Mouse (Mus musculus): Measurements from ENCODE around the gene Igsf3. TPM values are rescaled to one million over a fixed set of nuclear protein-coding genes. Genes with fewer than 3 reads are reported as not detected.

The Igsf3 gene
- polyA plus RNA-seq, 1 experiment from 2014 or later: 19.3 TPM

- Histone ChIP-seq H3K36me3 (ENCODE audit: control insufficient read depth, insufficient read depth, low read length) (no peaks in the 10 kb centered on the region), H3K27me3 (ENCODE audit: control insufficient read depth, insufficient read depth, low read length) (no peaks in the 10 kb centered on the region), H3K4me2 (ENCODE audit: low read depth, low read length, severe bottlenecking) (no peak overlapping the region), H3K27ac (ENCODE audit: low read depth, low read length) (no peak overlapping the region), H3K9ac (ENCODE audit: low read length) (no peak overlapping the region), H3K4me3 (ENCODE audit: low read depth, low read length) (no peak overlapping the region), H3K9me3 (ENCODE audit: control insufficient read depth, low read length) (no peaks in the 10 kb centered on the region), H3K4me1 (replicated peaks; ENCODE audit: control insufficient read depth, insufficient read depth, low read length) (peaks cover 3% of the 10 kb centered on the region)
- DNase-seq (ENCODE audit: low spot score) (no peak), ATAC-seq (replicated peaks; ENCODE audit: low FRiP score) (peak; percentile 65)
- 32% methylated on average over 6 of the region's 6 CpGs for WGBS
Observed at GRCm38 (mm10) chr3:101365081-101365612, 11.7 kb upstream of the Igsf3 start.

GRCm38 (mm10) chr3:101365911-101366310 is 11.0 kb upstream of the Igsf3 start:
- Histone ChIP-seq H3K27me3 (ENCODE audit: control insufficient read depth, insufficient read depth, low read length) (no peaks in the 10 kb centered on the region), H3K9ac (ENCODE audit: low read length) (no peak overlapping the region), H3K36me3 (ENCODE audit: control insufficient read depth, insufficient read depth, low read length) (no peaks in the 10 kb centered on the region), H3K27ac (ENCODE audit: low read depth, low read length) (no peak overlapping the region), H3K4me3 (ENCODE audit: low read depth, low read length) (no peak overlapping the region), H3K4me2 (ENCODE audit: low read depth, low read length, severe bottlenecking) (no peak overlapping the region), H3K9me3 (ENCODE audit: control insufficient read depth, low read length) (no peaks in the 10 kb centered on the region), H3K4me1 (replicated peaks; ENCODE audit: control insufficient read depth, insufficient read depth, low read length) (peaks cover 3% of the 10 kb centered on the region)
- no peak for ATAC-seq (replicated peaks; ENCODE audit: low FRiP score)
- no peak for DNase-seq (ENCODE audit: low spot score)
- 43% methylated on average over 9 of the region's 9 CpGs for WGBS

GRCm38 (mm10) chr3:101367372-101367771 is 9.5 kb upstream of the Igsf3 start:
- H3K4me1 ChIP-seq (replicated peaks; ENCODE audit: control insufficient read depth, insufficient read depth, low read length): peaks cover 3% of the 10 kb centered on the region
- H3K27ac ChIP-seq (ENCODE audit: low read depth, low read length): no peak overlapping the region
- 80% methylated on average over 11 of the region's 11 CpGs for WGBS
- H3K4me3 ChIP-seq (ENCODE audit: low read depth, low read length): no peak overlapping the region
- H3K9me3 ChIP-seq (ENCODE audit: control insufficient read depth, low read length): no peaks in the 10 kb centered on the region
- H3K27me3 ChIP-seq (ENCODE audit: control insufficient read depth, insufficient read depth, low read length): no peaks in the 10 kb centered on the region
- ATAC-seq (replicated peaks; ENCODE audit: low FRiP score) (no peak), DNase-seq (ENCODE audit: low spot score) (no peak)
- no peaks in the 10 kb centered on the region for H3K36me3 ChIP-seq (ENCODE audit: control insufficient read depth, insufficient read depth, low read length)
- H3K4me2 ChIP-seq (ENCODE audit: low read depth, low read length, severe bottlenecking): no peak overlapping the region
- no peak overlapping the region for H3K9ac ChIP-seq (ENCODE audit: low read length)

- ATAC-seq (replicated peaks; ENCODE audit: low FRiP score) (no peak), DNase-seq (ENCODE audit: low spot score) (no peak)
- Histone ChIP-seq H3K4me3 (ENCODE audit: low read depth, low read length) (no peak overlapping the region), H3K36me3 (ENCODE audit: control insufficient read depth, insufficient read depth, low read length) (no peaks in the 10 kb centered on the region), H3K9me3 (ENCODE audit: control insufficient read depth, low read length) (no peaks in the 10 kb centered on the region), H3K9ac (ENCODE audit: low read length) (no peak overlapping the region), H3K4me1 (replicated peaks; ENCODE audit: control insufficient read depth, insufficient read depth, low read length) (peaks cover 3% of the 10 kb centered on the region), H3K27ac (ENCODE audit: low read depth, low read length) (no peak overlapping the region), H3K4me2 (ENCODE audit: low read depth, low read length, severe bottlenecking) (no peak overlapping the region), H3K27me3 (ENCODE audit: control insufficient read depth, insufficient read depth, low read length) (no peaks in the 10 kb centered on the region)
- 65% methylated on average over 10 of the region's 10 CpGs for WGBS
Observed at GRCm38 (mm10) chr3:101369301-101369881, 7.5 kb upstream of the Igsf3 start.

GRCm38 (mm10) chr3:101372345-101372980 is 4.4 kb upstream of the Igsf3 start:
- Histone ChIP-seq H3K9me3 (ENCODE audit: control insufficient read depth, low read length) (no peaks in the 10 kb centered on the region), H3K36me3 (ENCODE audit: control insufficient read depth, insufficient read depth, low read length) (no peaks in the 10 kb centered on the region), H3K9ac (ENCODE audit: low read length) (no peak overlapping the region), H3K27ac (ENCODE audit: low read depth, low read length) (no peak overlapping the region), H3K4me2 (ENCODE audit: low read depth, low read length, severe bottlenecking) (no peak overlapping the region), H3K27me3 (ENCODE audit: control insufficient read depth, insufficient read depth, low read length) (no peaks in the 10 kb centered on the region), H3K4me1 (replicated peaks; ENCODE audit: control insufficient read depth, insufficient read depth, low read length) (peaks cover under 1% of the 10 kb centered on the region; the same call in 1 of the 2 replicates), H3K4me3 (ENCODE audit: low read depth, low read length) (no peak overlapping the region)
- ATAC-seq (replicated peaks; ENCODE audit: low FRiP score): no peak
- 38% methylated on average over 13 of the region's 13 CpGs for WGBS
- DNase-seq (ENCODE audit: low spot score): peak; percentile 74

GRCm38 (mm10) chr3:101377256-101378024 is 557 bp downstream of the Igsf3 start:
- Histone ChIP-seq H3K4me1 (replicated peaks; ENCODE audit: control insufficient read depth, insufficient read depth, low read length) (peaks cover 23% of the 10 kb centered on the region), H3K4me3 (ENCODE audit: low read depth, low read length) (peak overlapping the region; percentile 78), H3K9ac (ENCODE audit: low read length) (peak overlapping the region; percentile 73), H3K4me2 (ENCODE audit: low read depth, low read length, severe bottlenecking) (peak overlapping the region; percentile 97), H3K27me3 (ENCODE audit: control insufficient read depth, insufficient read depth, low read length) (no peaks in the 10 kb centered on the region), H3K36me3 (ENCODE audit: control insufficient read depth, insufficient read depth, low read length) (no peaks in the 10 kb centered on the region), H3K27ac (ENCODE audit: low read depth, low read length) (no peak overlapping the region), H3K9me3 (ENCODE audit: control insufficient read depth, low read length) (no peaks in the 10 kb centered on the region)
- no peak for DNase-seq (ENCODE audit: low spot score)
- peak; percentile 4; the same call in 1 of the 2 replicates for ATAC-seq (replicated peaks; ENCODE audit: low FRiP score)
- WGBS: under 1% methylated on average over 61 of the region's 62 CpGs

- peak overlapping the region; percentile 78 for H3K4me3 ChIP-seq (ENCODE audit: low read depth, low read length)
- H3K9me3 ChIP-seq (ENCODE audit: control insufficient read depth, low read length): no peaks in the 10 kb centered on the region
- DNase-seq (ENCODE audit: low spot score) (peak; percentile 72), ATAC-seq (replicated peaks; ENCODE audit: low FRiP score) (peak; percentile 57)
- peaks cover 27% of the 10 kb centered on the region for H3K4me1 ChIP-seq (replicated peaks; ENCODE audit: control insufficient read depth, insufficient read depth, low read length)
- under 1% methylated on average over 12 of the region's 12 CpGs for WGBS
- no peaks in the 10 kb centered on the region for H3K36me3 ChIP-seq (ENCODE audit: control insufficient read depth, insufficient read depth, low read length)
- H3K9ac ChIP-seq (ENCODE audit: low read length): peak overlapping the region; percentile 73
- H3K4me2 ChIP-seq (ENCODE audit: low read depth, low read length, severe bottlenecking): peak overlapping the region; percentile 97
- H3K27me3 ChIP-seq (ENCODE audit: control insufficient read depth, insufficient read depth, low read length): no peaks in the 10 kb centered on the region
- H3K27ac ChIP-seq (ENCODE audit: low read depth, low read length): no peak overlapping the region
Observed at GRCm38 (mm10) chr3:101378102-101378501, 1.2 kb downstream of the Igsf3 start.

- Histone ChIP-seq H3K4me2 (ENCODE audit: low read depth, low read length, severe bottlenecking) (peak overlapping the region; percentile 24; the same call in 1 of the 2 replicates), H3K4me1 (replicated peaks; ENCODE audit: control insufficient read depth, insufficient read depth, low read length) (peaks cover 27% of the 10 kb centered on the region), H3K27ac (ENCODE audit: low read depth, low read length) (no peak overlapping the region), H3K36me3 (ENCODE audit: control insufficient read depth, insufficient read depth, low read length) (no peaks in the 10 kb centered on the region), H3K9me3 (ENCODE audit: control insufficient read depth, low read length) (no peaks in the 10 kb centered on the region), H3K4me3 (ENCODE audit: low read depth, low read length) (no peak overlapping the region), H3K9ac (ENCODE audit: low read length) (no peak overlapping the region), H3K27me3 (ENCODE audit: control insufficient read depth, insufficient read depth, low read length) (no peaks in the 10 kb centered on the region)
- ATAC-seq (replicated peaks; ENCODE audit: low FRiP score): no peak
- WGBS: 30% methylated on average over 4 of the region's 4 CpGs
- DNase-seq (ENCODE audit: low spot score): no peak
Observed at GRCm38 (mm10) chr3:101379789-101380188, 2.9 kb downstream of the Igsf3 start.

Measured in forebrain, embryonic 11.5 days (tissue).